Mouse (Mus musculus) neural tube, embryonic 10.5 days (tissue): ENCODE data around the gene Araf.
"Not testable (repeated sequence)": the region's sequence is repeated elsewhere in the genome, so short reads cannot be mapped to it uniquely, and the experiment has no call there.

Source experiments
- DNase-seq: peaks from one replicate; pipeline ENCODE4 v3.0.0-alpha.2; 2017; ENCODE audit warnings: low spot score; ENCODE audit errors: extremely low spot score

Gene Araf

GRCm38 (mm10) chrX:20797681-20798080, at the start of gene Araf:
Araf (plus strand) TSS chrX:20797814.
- peak; percentile 50 for DNase-seq

- DNase-seq, result no peak
These were observed 48.8 kb upstream of the Araf start for GRCm38 (mm10) chrX:20748829-20749228.

- no peak for DNase-seq
These were observed 36.4 kb upstream of the Araf start for GRCm38 (mm10) chrX:20761201-20761600.

- peak; percentile 73 for DNase-seq
These were observed 26.8 kb upstream of the Araf start for GRCm38 (mm10) chrX:20770697-20771381.

- DNase-seq, result no peak
These were observed 25.9 kb upstream of the Araf start for GRCm38 (mm10) chrX:20771666-20772065.

GRCm38 (mm10) chrX:20775271-20776016, 22.2 kb upstream of the Araf start:
- DNase-seq, result no peak

- DNase-seq, result no peak
These were observed 20.0 kb upstream of the Araf start for GRCm38 (mm10) chrX:20777619-20778018.

GRCm38 (mm10) chrX:20787309-20787708, 10.3 kb upstream of the Araf start:
- DNase-seq, result no peak

- no peak for DNase-seq
These were observed 5.2 kb upstream of the Araf start for GRCm38 (mm10) chrX:20792417-20792816.

GRCm38 (mm10) chrX:20793230-20793629, 4.4 kb upstream of the Araf start:
- DNase-seq, result no peak

- DNase-seq, result no peak
These were observed 3.4 kb upstream of the Araf start for GRCm38 (mm10) chrX:20794229-20794628.

GRCm38 (mm10) chrX:20798141-20798796, 655 bp downstream of the Araf start:
- peak; percentile 59 for DNase-seq

GRCm38 (mm10) chrX:20798797-20799147, 1.2 kb downstream of the Araf start:
- no peak for DNase-seq

- DNase-seq, result no peak
These were observed 3.8 kb downstream of the Araf start for GRCm38 (mm10) chrX:20801456-20801855.

- not testable (repeated sequence) for DNase-seq
These were observed 6.7 kb downstream of the Araf start for GRCm38 (mm10) chrX:20804301-20804700.

- no peak for DNase-seq
These were observed 8.7 kb downstream of the Araf start for GRCm38 (mm10) chrX:20806295-20806694.

- DNase-seq, result no peak
These were observed 19.4 kb downstream of the Araf start for GRCm38 (mm10) chrX:20816974-20817373.

GRCm38 (mm10) chrX:20819204-20819628, 21.6 kb downstream of the Araf start:
- DNase-seq, result peak; percentile 52

GRCm38 (mm10) chrX:20819708-20820426, 22.3 kb downstream of the Araf start:
- DNase-seq, result no peak

- no peak for DNase-seq
These were observed 31.3 kb downstream of the Araf start for GRCm38 (mm10) chrX:20828934-20829333.

- no peak for DNase-seq
These were observed 49.6 kb downstream of the Araf start for GRCm38 (mm10) chrX:20847232-20847631.

- DNase-seq, result no peak
These were observed 50.2 kb downstream of the Araf start for GRCm38 (mm10) chrX:20847816-20848215.
